Mouse (Mus musculus): ENCODE results near the gene Gm3002. TPM values are rescaled to one million over a fixed set of nuclear protein-coding genes. Genes with fewer than 3 reads are reported as not detected.
"Not testable (repeated sequence)": the region's sequence is repeated elsewhere in the genome, so short reads cannot be mapped to it uniquely, and the experiment has no call there.

Gene Gm3002
- 0.16 and 0.37 TPM in 2 replicates for polyA plus RNA-seq (2016; fragmentation: Nextera tagmentation; extraction: Ambion mirVana)

- H3K4me1 ChIP-seq (replicated peaks); H3K36me3 ChIP-seq; H3K27me3 ChIP-seq (ENCODE audit: insufficient read depth, poor library complexity, severe bottlenecking); H3K9me3 ChIP-seq; H3K4me3 ChIP-seq; DNase-seq (ENCODE audit: low spot score); H3K27ac ChIP-seq: not testable (repeated sequence)
- no CpG with 5 or more reads among the region's 31 CpGs for WGBS
Measured at GRCm38 (mm10) chr14:3809774-3810173, at the start of gene Gm3002. Gene Gm3002, plus strand, starts transcription at chr14:3810074.

GRCm38 (mm10) chr14:3845945-3846344 lies 36.1 kb downstream of the Gm3002 start, which contains the start of gene Gm3033:
Gene Gm3033, plus strand, starts transcription at chr14:3846245.
- not testable (repeated sequence) for H3K36me3 ChIP-seq; DNase-seq (ENCODE audit: low spot score); H3K27me3 ChIP-seq (ENCODE audit: insufficient read depth, poor library complexity, severe bottlenecking); H3K27ac ChIP-seq; H3K4me3 ChIP-seq; H3K4me1 ChIP-seq (replicated peaks); H3K9me3 ChIP-seq
- WGBS: no CpG with 5 or more reads among the region's 2 CpGs

- H3K4me3 ChIP-seq; H3K36me3 ChIP-seq; DNase-seq (ENCODE audit: low spot score); H3K27me3 ChIP-seq (ENCODE audit: insufficient read depth, poor library complexity, severe bottlenecking); H3K9me3 ChIP-seq; H3K27ac ChIP-seq; H3K4me1 ChIP-seq (replicated peaks): not testable (repeated sequence)
- WGBS: no CpG with 5 or more reads among the region's 1 CpGs
Measured at GRCm38 (mm10) chr14:3883872-3884271, 74.0 kb downstream of the Gm3002 start, which contains the start of gene Gm2916. Gene Gm2916, plus strand, starts transcription at chr14:3884172.

- not testable (repeated sequence) for H3K4me1 ChIP-seq (replicated peaks); H3K27me3 ChIP-seq (ENCODE audit: insufficient read depth, poor library complexity, severe bottlenecking); H3K9me3 ChIP-seq; H3K36me3 ChIP-seq; H3K27ac ChIP-seq; H3K4me3 ChIP-seq; DNase-seq (ENCODE audit: low spot score)
- WGBS: 88% methylated on average over 1 of the region's 2 CpGs
Measured at GRCm38 (mm10) chr14:3931456-3931855, 121.6 kb downstream of the Gm3002 start, which contains the start of gene Gm3029. Gene Gm3029, plus strand, starts transcription at chr14:3931756.

GRCm38 (mm10) chr14:3963247-3963646 lies 153.4 kb downstream of the Gm3002 start, which contains the start of gene Gm3095:
Gene Gm3095, plus strand, starts transcription at chr14:3963547.
- not testable (repeated sequence) for H3K4me3 ChIP-seq; H3K27me3 ChIP-seq (ENCODE audit: insufficient read depth, poor library complexity, severe bottlenecking); H3K9me3 ChIP-seq; DNase-seq (ENCODE audit: low spot score); H3K27ac ChIP-seq; H3K36me3 ChIP-seq; H3K4me1 ChIP-seq (replicated peaks)
- WGBS: no CpG with 5 or more reads among the region's 2 CpGs

- not testable (repeated sequence) for H3K36me3 ChIP-seq; H3K9me3 ChIP-seq; H3K4me3 ChIP-seq; DNase-seq (ENCODE audit: low spot score); H3K27ac ChIP-seq; H3K4me1 ChIP-seq (replicated peaks); H3K27me3 ChIP-seq (ENCODE audit: insufficient read depth, poor library complexity, severe bottlenecking)
- 68% methylated on average over 1 of the region's 3 CpGs for WGBS
Measured at GRCm38 (mm10) chr14:3998094-3998493, 188.2 kb downstream of the Gm3002 start, which contains the start of gene Gm3099. Gene Gm3099, plus strand, starts transcription at chr14:3998394.

Other genes starting within 250 kb of the Gm3002 start
- gene Gm3012, start 175.6 kb upstream of the Gm3002 start, polyA plus RNA-seq (2016; fragmentation: Nextera tagmentation; extraction: Ambion mirVana): not detected in 2 replicates
- gene Gm3020, start 158.0 kb upstream of the Gm3002 start, polyA plus RNA-seq (2016; fragmentation: Nextera tagmentation; extraction: Ambion mirVana): 1.0 and 1.6 TPM in 2 replicates
- gene Gm3043, start 121.3 kb upstream of the Gm3002 start, polyA plus RNA-seq (2016; fragmentation: Nextera tagmentation; extraction: Ambion mirVana): not detected in 2 replicates
- not detected in 2 replicates for gene Gm3033, start 36.2 kb downstream of the Gm3002 start, polyA plus RNA-seq (2016; fragmentation: Nextera tagmentation; extraction: Ambion mirVana)
- not detected in 2 replicates for gene Gm2916, start 74.1 kb downstream of the Gm3002 start, polyA plus RNA-seq (2016; fragmentation: Nextera tagmentation; extraction: Ambion mirVana)
- not detected in 2 replicates for gene Gm3029, start 121.7 kb downstream of the Gm3002 start, polyA plus RNA-seq (2016; fragmentation: Nextera tagmentation; extraction: Ambion mirVana)
- gene Gm3095, start 153.5 kb downstream of the Gm3002 start, polyA plus RNA-seq (2016; fragmentation: Nextera tagmentation; extraction: Ambion mirVana): 0.20 TPM in 1 of 2 replicates, not detected in the other
- gene Gm3099, start 188.3 kb downstream of the Gm3002 start, polyA plus RNA-seq (2016; fragmentation: Nextera tagmentation; extraction: Ambion mirVana): not detected in 2 replicates
- gene Gm5796, start 213.9 kb downstream of the Gm3002 start, polyA plus RNA-seq (2016; fragmentation: Nextera tagmentation; extraction: Ambion mirVana): 0.31 and 0.47 TPM in 2 replicates

All from hindbrain, embryonic 10.5 days (tissue).